Mouse (Mus musculus): Measurements from ENCODE around the gene Slc9a9. TPM values are rescaled to one million over a fixed set of nuclear protein-coding genes. Genes with fewer than 3 reads are reported as not detected.

Slc9a9 gene
- polyA plus RNA-seq, 1 experiment from 2014 or later = 2.3 TPM

GRCm38 (mm10) chr9:95255844-95256243 lies 586.1 kb downstream of the Slc9a9 start:
- Histone ChIP-seq H3K27me3 (ENCODE audit: insufficient read depth, low read length) (no peaks in the 10 kb centered on the region), H3K27ac (ENCODE audit: low read depth) (no peak overlapping the region), H3K4me3 (ENCODE audit: low read depth, low read length) (no peak overlapping the region), H3K4me2 (ENCODE audit: low read depth, low read length) (no peak overlapping the region), H3K4me1 (ENCODE audit: insufficient read depth) (no peaks in the 10 kb centered on the region), H3K9ac (replicated peaks) (no peak overlapping the region), H3K36me3 (replicated peaks; ENCODE audit: insufficient read depth, low read length) (no peaks in the 10 kb centered on the region), H3K9me3 (ENCODE audit: low read length) (no peaks in the 10 kb centered on the region)
- TF ChIP-seq EP300 (IDR thresholded peaks at IDR 0.05; ENCODE audit: low read depth) (no peak), CTCF (IDR thresholded peaks at IDR 0.05; ENCODE audit: low read depth) (no peak)
- ATAC-seq (no peak), DNase-seq (no peak)
- WGBS (ENCODE audit: insufficient replicate concordance) = 75% methylated on average over 6 of the region's 6 CpGs

GRCm38 (mm10) chr9:95256680-95257316 lies 587.1 kb downstream of the Slc9a9 start:
- TF ChIP-seq EP300 (IDR thresholded peaks at IDR 0.05; ENCODE audit: low read depth) = no peak
- no peak for TF ChIP-seq CTCF (IDR thresholded peaks at IDR 0.05; ENCODE audit: low read depth)
- Histone ChIP-seq H3K9ac (replicated peaks) (no peak overlapping the region), H3K27ac (ENCODE audit: low read depth) (no peak overlapping the region), H3K4me3 (ENCODE audit: low read depth, low read length) (no peak overlapping the region), H3K36me3 (replicated peaks; ENCODE audit: insufficient read depth, low read length) (no peaks in the 10 kb centered on the region), H3K27me3 (ENCODE audit: insufficient read depth, low read length) (no peaks in the 10 kb centered on the region), H3K4me1 (ENCODE audit: insufficient read depth) (no peaks in the 10 kb centered on the region), H3K4me2 (ENCODE audit: low read depth, low read length) (no peak overlapping the region), H3K9me3 (ENCODE audit: low read length) (no peaks in the 10 kb centered on the region)
- DNase-seq (no peak), ATAC-seq (no peak)
- 80% methylated on average over 21 of the region's 21 CpGs for WGBS (ENCODE audit: insufficient replicate concordance)

- DNase-seq = no peak
- 45% methylated on average over 3 of the region's 3 CpGs for WGBS (ENCODE audit: insufficient replicate concordance)
- Histone ChIP-seq H3K4me2 (ENCODE audit: low read depth, low read length) (no peak overlapping the region), H3K36me3 (replicated peaks; ENCODE audit: insufficient read depth, low read length) (no peaks in the 10 kb centered on the region), H3K4me1 (ENCODE audit: insufficient read depth) (no peaks in the 10 kb centered on the region), H3K27me3 (ENCODE audit: insufficient read depth, low read length) (no peaks in the 10 kb centered on the region), H3K9me3 (ENCODE audit: low read length) (no peaks in the 10 kb centered on the region), H3K27ac (ENCODE audit: low read depth) (no peak overlapping the region), H3K4me3 (ENCODE audit: low read depth, low read length) (no peak overlapping the region), H3K9ac (replicated peaks) (no peak overlapping the region)
- TF ChIP-seq CTCF (IDR thresholded peaks at IDR 0.05; ENCODE audit: low read depth) = no peak
- no peak for TF ChIP-seq EP300 (IDR thresholded peaks at IDR 0.05; ENCODE audit: low read depth)
- ATAC-seq = no peak
Measured at GRCm38 (mm10) chr9:95262851-95263250, 593.1 kb downstream of the Slc9a9 start.

GRCm38 (mm10) chr9:95263867-95264509 lies 594.3 kb downstream of the Slc9a9 start:
- Histone ChIP-seq H3K4me1 (ENCODE audit: insufficient read depth) (no peaks in the 10 kb centered on the region), H3K27ac (ENCODE audit: low read depth) (no peak overlapping the region), H3K9me3 (ENCODE audit: low read length) (no peaks in the 10 kb centered on the region), H3K36me3 (replicated peaks; ENCODE audit: insufficient read depth, low read length) (no peaks in the 10 kb centered on the region), H3K4me2 (ENCODE audit: low read depth, low read length) (no peak overlapping the region), H3K9ac (replicated peaks) (no peak overlapping the region), H3K4me3 (ENCODE audit: low read depth, low read length) (no peak overlapping the region), H3K27me3 (ENCODE audit: insufficient read depth, low read length) (no peaks in the 10 kb centered on the region)
- no peak for DNase-seq
- TF ChIP-seq CTCF (IDR thresholded peaks at IDR 0.05; ENCODE audit: low read depth) = no peak
- TF ChIP-seq EP300 (IDR thresholded peaks at IDR 0.05; ENCODE audit: low read depth) = no peak
- ATAC-seq = no peak
- 88% methylated on average over 9 of the region's 9 CpGs for WGBS (ENCODE audit: insufficient replicate concordance)

- H3K36me3 ChIP-seq (replicated peaks; ENCODE audit: insufficient read depth, low read length) = no peaks in the 10 kb centered on the region
- H3K9ac ChIP-seq (replicated peaks) = no peak overlapping the region
- DNase-seq = no peak
- WGBS (ENCODE audit: insufficient replicate concordance) = 60% methylated on average over 2 of the region's 2 CpGs
- TF ChIP-seq CTCF (IDR thresholded peaks at IDR 0.05; ENCODE audit: low read depth) (no peak), EP300 (IDR thresholded peaks at IDR 0.05; ENCODE audit: low read depth) (no peak)
- H3K9me3 ChIP-seq (ENCODE audit: low read length) = no peaks in the 10 kb centered on the region
- H3K4me2 ChIP-seq (ENCODE audit: low read depth, low read length) = no peak overlapping the region
- no peak for ATAC-seq
- no peaks in the 10 kb centered on the region for H3K4me1 ChIP-seq (ENCODE audit: insufficient read depth)
- H3K27ac ChIP-seq (ENCODE audit: low read depth) = no peak overlapping the region
- no peak overlapping the region for H3K4me3 ChIP-seq (ENCODE audit: low read depth, low read length)
- no peaks in the 10 kb centered on the region for H3K27me3 ChIP-seq (ENCODE audit: insufficient read depth, low read length)
Measured at GRCm38 (mm10) chr9:95266179-95266578, 596.5 kb downstream of the Slc9a9 start.

- H3K27me3 ChIP-seq (ENCODE audit: insufficient read depth, low read length) = no peaks in the 10 kb centered on the region
- H3K4me3 ChIP-seq (ENCODE audit: low read depth, low read length) = no peak overlapping the region
- H3K36me3 ChIP-seq (replicated peaks; ENCODE audit: insufficient read depth, low read length) = no peaks in the 10 kb centered on the region
- H3K4me1 ChIP-seq (ENCODE audit: insufficient read depth) = no peaks in the 10 kb centered on the region
- TF ChIP-seq CTCF (IDR thresholded peaks at IDR 0.05; ENCODE audit: low read depth) (no peak), EP300 (IDR thresholded peaks at IDR 0.05; ENCODE audit: low read depth) (no peak)
- H3K9me3 ChIP-seq (ENCODE audit: low read length) = no peaks in the 10 kb centered on the region
- H3K9ac ChIP-seq (replicated peaks) = no peak overlapping the region
- no peak overlapping the region for H3K27ac ChIP-seq (ENCODE audit: low read depth)
- ATAC-seq (no peak), DNase-seq (no peak)
- H3K4me2 ChIP-seq (ENCODE audit: low read depth, low read length) = no peak overlapping the region
- 67% methylated on average over 2 of the region's 2 CpGs for WGBS (ENCODE audit: insufficient replicate concordance)
Measured at GRCm38 (mm10) chr9:95266924-95267323, 597.2 kb downstream of the Slc9a9 start.
